Mouse (Mus musculus): ENCODE measurements at regions not wholly inside any gene's neighbourhood (a gene's known extent, or its start where the extent isn't known, plus 50 kb on each side); places are given as distances from the start of the nearest gene placed in this dataset.

DNA sequence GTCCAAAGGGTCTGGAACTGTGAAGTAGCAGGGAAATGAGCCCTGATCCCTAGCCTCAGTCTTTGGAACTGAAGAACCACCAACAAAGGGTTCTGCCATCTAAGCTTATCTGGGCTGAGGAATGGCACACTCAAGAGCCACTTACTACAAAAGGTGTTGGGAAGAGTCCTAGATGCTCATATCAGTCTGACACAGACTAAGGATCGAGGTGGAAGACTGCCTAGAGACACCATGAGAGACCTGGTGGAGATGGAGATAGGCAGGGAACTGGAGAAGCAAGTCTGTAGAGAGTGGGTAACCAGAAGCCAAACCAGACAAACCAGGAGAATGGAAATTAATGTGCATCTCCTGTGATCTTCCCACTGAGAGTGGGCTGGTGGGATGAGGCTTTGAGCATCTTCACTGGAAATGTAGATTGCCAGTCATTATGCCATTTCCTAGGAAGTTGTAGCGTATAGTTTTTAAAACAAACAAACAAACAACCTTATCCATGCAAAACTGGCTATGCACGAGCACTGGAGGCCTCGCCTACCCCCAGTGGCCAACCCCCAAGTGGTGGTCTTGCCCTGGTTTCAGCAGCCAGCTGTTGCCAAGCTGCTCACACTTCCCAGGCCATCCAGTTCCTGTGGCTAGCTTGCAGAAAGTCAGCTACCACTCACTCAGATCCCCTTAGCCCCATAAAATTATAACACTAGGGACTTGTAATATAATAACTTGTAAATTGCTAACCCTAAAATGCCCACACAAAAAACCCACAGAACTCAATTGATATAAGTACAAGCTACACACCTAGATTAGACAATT is 136.2 kb upstream of the Meis1 start:
- no peaks in the 10 kb centered on the region for H3K9me3 ChIP-seq (replicated peaks)
- H3K4me3 ChIP-seq: no peak overlapping the region
- H3K4me2 ChIP-seq: no peak overlapping the region
- no peaks in the 10 kb centered on the region for H3K36me3 ChIP-seq (ENCODE audit: poor library complexity, severe bottlenecking)
- H3K4me1 ChIP-seq: peaks cover 5% of the 10 kb centered on the region
- no peak for ATAC-seq
- WGBS: 86% methylated on average over 4 of the region's 4 CpGs
- no peak overlapping the region for H3K27ac ChIP-seq
- H3K27me3 ChIP-seq: no peaks in the 10 kb centered on the region
- no peak overlapping the region for H3K9ac ChIP-seq

GRCm38 (mm10) chr11:19155617-19155983 is 136.8 kb upstream of the Meis1 start:
- Histone ChIP-seq H3K27me3 (no peaks in the 10 kb centered on the region), H3K9ac (no peak overlapping the region), H3K4me2 (no peak overlapping the region), H3K27ac (no peak overlapping the region), H3K4me1 (peaks cover 11% of the 10 kb centered on the region), H3K4me3 (no peak overlapping the region), H3K9me3 (replicated peaks) (no peaks in the 10 kb centered on the region), H3K36me3 (ENCODE audit: poor library complexity, severe bottlenecking) (no peaks in the 10 kb centered on the region)
- WGBS: 86% methylated on average over 2 of the region's 2 CpGs
- ATAC-seq: no peak

GRCm38 (mm10) chr11:19160227-19160626 is 141.4 kb upstream of the Meis1 start:
- H3K9ac ChIP-seq: no peak overlapping the region
- H3K4me3 ChIP-seq: no peak overlapping the region
- H3K9me3 ChIP-seq (replicated peaks): no peaks in the 10 kb centered on the region
- no peak overlapping the region for H3K4me2 ChIP-seq
- H3K4me1 ChIP-seq: peaks cover 13% of the 10 kb centered on the region
- no peak overlapping the region for H3K27ac ChIP-seq
- 0 out of 2 replicates have a peak, but pooled peaks cover 3% of the 10 kb centered on the region for H3K27me3 ChIP-seq
- no peaks in the 10 kb centered on the region for H3K36me3 ChIP-seq (ENCODE audit: poor library complexity, severe bottlenecking)
- ATAC-seq: no peak
- WGBS: 18% methylated on average over 3 of the region's 3 CpGs

DNA sequence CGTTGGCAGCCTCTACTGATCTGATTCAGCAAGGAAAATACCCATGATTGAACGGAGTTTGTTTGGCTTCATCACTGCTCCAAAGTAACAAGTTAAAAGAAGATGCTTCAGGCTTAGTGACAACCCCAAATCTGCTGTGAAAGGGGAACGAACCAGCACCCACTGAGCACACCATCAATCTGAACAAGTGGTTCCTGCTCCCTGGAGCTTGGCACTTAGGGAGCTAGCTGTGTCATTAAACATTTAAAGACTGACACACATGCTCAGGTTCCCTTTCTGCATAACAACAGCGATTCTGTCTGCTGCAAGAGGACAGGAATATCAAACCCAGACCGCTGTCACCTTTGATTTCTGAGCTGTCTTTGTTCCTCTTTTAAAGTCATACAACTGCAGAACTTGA is 141.9 kb upstream of the Meis1 start:
- H3K9me3 ChIP-seq (replicated peaks): no peaks in the 10 kb centered on the region
- no peak for ATAC-seq
- H3K4me1 ChIP-seq: peaks cover 13% of the 10 kb centered on the region
- 0 out of 2 replicates have a peak, but pooled peaks cover 3% of the 10 kb centered on the region for H3K27me3 ChIP-seq
- no peak overlapping the region for H3K4me3 ChIP-seq
- no peak overlapping the region for H3K4me2 ChIP-seq
- WGBS: 28% methylated on average over 5 of the region's 5 CpGs
- H3K9ac ChIP-seq: no peak overlapping the region
- no peak overlapping the region for H3K27ac ChIP-seq
- no peaks in the 10 kb centered on the region for H3K36me3 ChIP-seq (ENCODE audit: poor library complexity, severe bottlenecking)

GRCm38 (mm10) chr11:19170938-19171337 is 152.2 kb upstream of the Meis1 start:
- 96% methylated on average over 2 of the region's 2 CpGs for WGBS
- Histone ChIP-seq H3K9me3 (replicated peaks) (no peaks in the 10 kb centered on the region), H3K9ac (no peak overlapping the region), H3K4me1 (no peaks in the 10 kb centered on the region), H3K4me3 (no peak overlapping the region), H3K36me3 (ENCODE audit: poor library complexity, severe bottlenecking) (no peaks in the 10 kb centered on the region), H3K27ac (no peak overlapping the region), H3K27me3 (no peaks in the 10 kb centered on the region), H3K4me2 (no peak overlapping the region)
- ATAC-seq: no peak

DNA sequence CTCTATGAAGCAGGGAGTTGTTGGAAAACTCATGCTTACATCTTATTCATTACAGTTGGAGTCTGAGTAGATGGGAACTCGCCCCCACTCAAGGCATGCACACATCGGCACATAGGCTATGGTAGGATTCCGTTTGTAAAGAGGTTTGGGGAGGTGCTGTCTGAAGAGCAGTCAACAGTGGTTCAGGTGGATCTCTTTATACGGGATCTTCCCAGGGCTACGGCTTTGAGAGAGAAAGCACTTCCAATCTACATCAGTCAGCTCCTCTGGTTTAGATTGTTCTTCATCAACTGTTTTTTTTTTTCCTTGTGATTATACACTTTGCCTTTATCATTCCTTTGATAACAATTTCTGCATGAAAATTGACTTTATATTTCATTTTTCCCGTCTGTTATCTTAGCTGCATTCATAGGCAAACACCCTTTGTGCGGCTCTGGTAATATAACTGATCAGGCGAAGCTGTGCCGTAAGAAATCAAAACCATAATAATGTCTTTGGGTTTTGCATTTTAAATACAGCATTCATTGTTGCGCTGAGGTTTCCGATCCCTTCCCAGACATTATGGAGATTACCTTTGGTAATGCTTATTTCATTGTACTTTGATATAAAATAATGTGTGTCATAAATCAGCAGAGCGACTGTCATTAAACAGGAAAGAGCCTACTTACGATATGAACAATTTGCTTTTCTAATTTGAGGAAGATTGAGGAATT is 155.7 kb upstream of the Meis1 start:
- Histone ChIP-seq H3K27me3 (no peaks in the 10 kb centered on the region), H3K36me3 (ENCODE audit: poor library complexity, severe bottlenecking) (no peaks in the 10 kb centered on the region), H3K4me2 (no peak overlapping the region), H3K9me3 (replicated peaks) (no peaks in the 10 kb centered on the region), H3K4me3 (no peak overlapping the region), H3K9ac (no peak overlapping the region), H3K4me1 (no peaks in the 10 kb centered on the region), H3K27ac (no peak overlapping the region)
- no peak for ATAC-seq
- WGBS: 82% methylated on average over 13 of the region's 13 CpGs

DNA sequence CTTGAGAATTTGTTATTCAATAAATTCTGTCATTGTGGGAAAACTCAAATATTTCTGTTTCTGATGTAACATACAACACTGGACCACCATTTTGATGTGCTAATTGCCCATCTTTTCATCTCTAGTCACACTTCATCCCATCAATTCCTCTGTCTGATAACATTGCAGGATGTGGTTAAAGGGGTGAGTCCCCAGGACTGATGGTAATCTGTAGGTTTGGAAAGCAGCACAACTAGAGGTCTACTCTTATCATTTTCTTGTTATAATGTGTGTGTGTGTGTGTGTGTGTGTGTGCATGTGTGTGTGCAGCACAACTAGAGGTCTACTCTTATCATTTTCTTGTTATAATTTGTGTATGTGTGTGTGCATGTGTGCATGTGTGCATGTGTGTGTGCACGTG is 160.5 kb upstream of the Meis1 start:
- WGBS: 96% methylated on average over 1 of the region's 1 CpGs

DNA sequence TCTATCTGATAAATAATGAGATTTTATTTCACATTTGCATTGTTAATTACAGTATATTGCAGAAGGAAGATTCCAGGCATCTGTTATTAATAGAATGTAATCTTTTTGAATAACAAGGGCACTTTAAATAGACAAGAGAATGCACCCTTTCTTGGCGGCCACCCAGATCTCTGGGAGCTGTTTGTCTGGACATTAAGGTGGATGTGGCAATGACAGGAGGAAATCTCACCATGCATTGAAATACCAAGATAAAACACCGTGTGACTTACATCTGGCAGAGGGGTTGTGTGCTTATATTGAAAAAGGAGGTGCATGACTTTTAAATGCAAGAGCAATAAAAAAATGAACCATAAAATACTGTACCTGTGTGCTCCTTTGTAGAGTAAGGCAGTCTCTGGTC is 171.0 kb upstream of the Meis1 start:
- Histone ChIP-seq H3K4me3 (no peak overlapping the region), H3K9me3 (replicated peaks) (no peaks in the 10 kb centered on the region), H3K27me3 (no peaks in the 10 kb centered on the region), H3K9ac (no peak overlapping the region), H3K4me1 (0 out of 2 replicates have a peak, but pooled peaks cover 6% of the 10 kb centered on the region), H3K36me3 (ENCODE audit: poor library complexity, severe bottlenecking) (no peaks in the 10 kb centered on the region), H3K27ac (no peak overlapping the region), H3K4me2 (no peak overlapping the region)
- no peak for ATAC-seq
- WGBS: 75% methylated on average over 2 of the region's 2 CpGs

More for the DNA sequence above, 160.5 kb upstream of the Meis1 start:
- Histone ChIP-seq H3K9me3 (replicated peaks) (no peaks in the 10 kb centered on the region), H3K27ac (no peak overlapping the region), H3K4me1 (no peaks in the 10 kb centered on the region), H3K4me2 (no peak overlapping the region), H3K9ac (no peak overlapping the region), H3K36me3 (ENCODE audit: poor library complexity, severe bottlenecking) (no peaks in the 10 kb centered on the region), H3K27me3 (no peaks in the 10 kb centered on the region), H3K4me3 (no peak overlapping the region)
- ATAC-seq: no peak

DNA sequence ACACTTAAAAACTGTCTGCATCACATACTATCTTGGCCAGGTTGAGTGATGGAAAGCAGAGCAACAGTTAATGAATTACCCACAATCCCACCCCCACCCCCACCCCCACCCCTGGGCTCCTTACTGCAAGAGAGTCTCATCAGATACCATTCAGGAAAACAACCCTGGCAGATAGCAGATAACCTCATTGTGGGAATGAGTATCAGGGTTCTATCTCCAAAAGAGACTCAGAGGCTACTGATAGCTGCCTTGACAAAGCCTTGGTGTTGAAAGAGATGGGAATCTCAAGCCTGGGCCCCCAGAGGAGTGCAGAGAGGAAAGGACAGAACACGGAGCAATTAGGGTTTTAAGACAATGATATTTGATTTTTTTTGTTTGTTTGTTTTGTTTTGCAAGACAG is 175.7 kb upstream of the Meis1 start:
- WGBS: 70% methylated on average over 1 of the region's 1 CpGs
- no peak overlapping the region for H3K4me2 ChIP-seq
- no peak overlapping the region for H3K4me3 ChIP-seq
- H3K27ac ChIP-seq: no peak overlapping the region
- no peak overlapping the region for H3K9ac ChIP-seq
- 0 out of 2 replicates have a peak, but pooled peaks cover 6% of the 10 kb centered on the region for H3K4me1 ChIP-seq
- H3K27me3 ChIP-seq: no peaks in the 10 kb centered on the region
- no peaks in the 10 kb centered on the region for H3K36me3 ChIP-seq (ENCODE audit: poor library complexity, severe bottlenecking)
- H3K9me3 ChIP-seq (replicated peaks): no peaks in the 10 kb centered on the region
- no peak for ATAC-seq

GRCm38 (mm10) chr11:19197790-19198189 is 179.0 kb upstream of the Meis1 start:
- no peak overlapping the region for H3K9ac ChIP-seq
- no peak overlapping the region for H3K27ac ChIP-seq
- H3K36me3 ChIP-seq (ENCODE audit: poor library complexity, severe bottlenecking): no peaks in the 10 kb centered on the region
- no peak for ATAC-seq
- H3K4me2 ChIP-seq: no peak overlapping the region
- H3K27me3 ChIP-seq: no peaks in the 10 kb centered on the region
- 78% methylated on average over 1 of the region's 1 CpGs for WGBS
- H3K4me3 ChIP-seq: no peak overlapping the region
- H3K4me1 ChIP-seq: peaks cover 7% of the 10 kb centered on the region; the same call in 1 of the 2 replicates
- no peaks in the 10 kb centered on the region for H3K9me3 ChIP-seq (replicated peaks)

- Histone ChIP-seq H3K27ac (no peak overlapping the region), H3K9ac (no peak overlapping the region), H3K9me3 (replicated peaks) (no peaks in the 10 kb centered on the region), H3K4me3 (no peak overlapping the region), H3K36me3 (ENCODE audit: poor library complexity, severe bottlenecking) (no peaks in the 10 kb centered on the region), H3K4me1 (peaks cover 18% of the 10 kb centered on the region), H3K27me3 (0 out of 2 replicates have a peak, but pooled peaks cover 2% of the 10 kb centered on the region), H3K4me2 (no peak overlapping the region)
- WGBS: 24% methylated on average over 8 of the region's 8 CpGs
- no peak for ATAC-seq
Observed at GRCm38 (mm10) chr11:19202602-19203517, 184.1 kb upstream of the Meis1 start.

GRCm38 (mm10) chr11:19203518-19203900 is 184.7 kb upstream of the Meis1 start:
- Histone ChIP-seq H3K36me3 (ENCODE audit: poor library complexity, severe bottlenecking) (no peaks in the 10 kb centered on the region), H3K4me1 (peaks cover 18% of the 10 kb centered on the region), H3K27ac (no peak overlapping the region), H3K9ac (no peak overlapping the region), H3K4me3 (no peak overlapping the region), H3K4me2 (no peak overlapping the region), H3K9me3 (replicated peaks) (no peaks in the 10 kb centered on the region), H3K27me3 (0 out of 2 replicates have a peak, but pooled peaks cover 2% of the 10 kb centered on the region)
- no peak for ATAC-seq
- 62% methylated on average over 4 of the region's 4 CpGs for WGBS
